Mouse (Mus musculus): ENCODE data around the gene Klrg2. TPM values are rescaled to one million over a fixed set of nuclear protein-coding genes. Genes with fewer than 3 reads are reported as not detected.
A peak's percentile ranks its signal among the peaks of the same experiment; 100 is the strongest.
"Not testable (repeated sequence)": the region's sequence is repeated elsewhere in the genome, so short reads cannot be mapped to it uniquely, and the experiment has no call there.

The Klrg2 gene
- polyA plus RNA-seq (2017; shearing (Covaris generic)) = not detected

DNA sequence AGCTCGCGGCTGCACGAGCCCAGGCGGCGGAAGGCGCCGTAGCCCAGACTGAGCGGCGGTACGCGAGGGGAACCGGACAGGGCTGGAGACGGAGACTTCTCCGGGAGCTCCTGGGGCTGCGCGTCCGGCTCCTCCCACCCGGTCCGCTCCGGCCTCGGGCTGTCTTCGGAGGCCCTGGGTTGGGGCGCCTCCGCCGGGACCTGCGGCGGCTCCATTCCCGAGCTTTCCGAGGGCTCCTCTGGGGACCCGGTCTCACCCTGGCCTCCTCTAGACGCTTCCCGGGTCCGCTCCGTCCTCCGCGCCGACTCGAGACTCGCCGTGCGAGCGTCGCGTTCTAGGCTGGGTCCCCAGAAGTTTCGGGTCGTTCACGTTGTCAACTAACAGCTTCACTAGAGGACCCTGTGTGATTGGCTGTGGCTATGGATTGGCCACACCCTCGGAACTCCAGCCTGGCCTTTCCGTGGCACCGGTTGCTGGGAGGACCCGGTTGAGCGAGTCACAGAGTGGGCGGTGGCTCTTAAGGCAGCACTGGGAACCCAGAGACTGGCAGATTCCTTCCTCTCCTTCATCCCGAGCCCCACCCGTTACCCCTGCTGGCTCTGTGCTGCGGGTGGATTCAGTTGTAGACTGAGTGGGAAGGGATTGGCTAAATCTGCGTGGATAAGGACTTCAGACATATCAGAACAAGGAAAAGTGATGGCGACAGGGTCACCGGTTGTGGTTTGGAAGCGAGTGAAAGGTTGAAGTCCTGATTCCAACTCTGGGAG is at the start of gene Klrg2:
Klrg2 (minus strand) TSS at position 391 of the 767 bp plus-strand sequence.
- no peak for ATAC-seq

DNA sequence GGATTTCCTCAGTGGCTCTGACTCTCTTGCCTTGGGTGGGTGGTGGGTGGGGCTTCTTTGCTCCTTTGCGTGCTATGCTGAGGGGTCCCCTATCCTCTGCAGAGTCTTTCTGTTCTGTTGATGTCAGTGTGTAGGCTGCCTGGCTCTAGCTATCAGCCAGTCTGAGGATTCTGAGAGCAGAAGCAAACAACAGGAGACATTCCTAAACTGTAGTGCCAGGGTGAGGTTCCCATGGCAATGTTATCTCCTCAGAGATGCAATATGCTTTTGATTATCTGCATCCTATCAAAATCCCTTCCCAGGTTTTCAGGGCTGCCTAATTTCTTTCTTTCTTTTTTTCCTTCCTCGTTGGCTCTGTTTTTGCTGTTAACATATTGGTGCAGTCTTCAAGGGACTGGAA is 45.5 kb upstream of the Klrg2 start:
- no peak for ATAC-seq

DNA sequence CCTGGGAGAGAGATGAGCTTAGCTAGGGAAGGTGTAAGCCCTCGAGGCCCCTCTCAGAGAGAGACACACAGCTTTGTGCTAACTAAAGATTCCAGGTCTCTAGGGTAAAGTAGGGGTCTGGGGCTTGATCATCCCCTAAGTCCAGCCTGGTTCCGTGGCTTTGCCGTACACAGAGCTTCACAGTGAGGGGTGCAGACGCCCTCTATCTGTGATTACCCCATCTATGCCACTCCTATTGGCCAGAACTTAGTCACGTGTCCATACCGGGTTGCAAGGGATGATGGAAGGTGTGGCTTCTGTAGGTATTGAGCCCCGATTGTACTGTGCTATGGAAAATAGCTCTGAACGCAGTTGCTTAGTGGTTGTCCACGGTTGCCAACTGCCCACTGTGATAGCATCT is 40.6 kb upstream of the Klrg2 start:
- no peak for ATAC-seq

DNA sequence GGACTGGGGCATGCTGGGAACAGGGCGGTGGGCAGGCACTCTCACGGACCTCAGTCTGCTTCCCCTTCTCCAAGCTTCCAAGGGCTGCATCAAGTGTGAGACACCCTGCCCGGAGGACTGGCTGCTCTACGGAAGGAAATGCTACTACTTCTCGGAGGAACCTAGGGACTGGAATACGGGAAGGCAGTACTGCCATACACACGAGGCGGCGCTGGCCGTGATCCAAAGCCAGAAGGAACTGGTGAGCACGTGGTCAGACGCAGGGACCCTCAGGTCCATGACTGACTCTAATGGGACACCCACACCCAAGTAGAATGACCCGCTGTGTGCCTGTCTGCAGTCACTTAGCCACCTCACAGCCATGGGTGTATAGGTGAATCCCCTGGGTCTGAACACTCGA is 39.7 kb upstream of the Klrg2 start:
- no peak for ATAC-seq

DNA sequence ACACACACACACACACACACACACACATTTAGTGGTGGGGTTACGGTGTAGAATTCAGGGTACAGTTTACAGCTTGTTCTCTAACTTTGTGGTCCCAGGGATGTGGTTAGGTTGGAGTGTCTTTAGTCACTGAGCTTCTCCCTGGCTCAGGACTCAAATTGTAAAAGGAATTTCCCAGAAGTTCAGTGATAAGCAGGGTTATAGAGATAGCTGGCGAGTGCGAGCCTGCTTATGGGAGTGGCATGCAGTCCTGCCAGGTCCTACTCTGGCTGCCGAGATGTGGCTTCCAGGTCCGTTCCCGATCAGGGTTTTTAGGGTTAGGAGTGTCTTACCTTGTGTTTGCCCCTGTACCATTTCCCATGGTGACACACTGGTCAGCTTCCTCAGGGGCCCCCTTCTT is 39.2 kb upstream of the Klrg2 start:
- ATAC-seq = no peak

DNA sequence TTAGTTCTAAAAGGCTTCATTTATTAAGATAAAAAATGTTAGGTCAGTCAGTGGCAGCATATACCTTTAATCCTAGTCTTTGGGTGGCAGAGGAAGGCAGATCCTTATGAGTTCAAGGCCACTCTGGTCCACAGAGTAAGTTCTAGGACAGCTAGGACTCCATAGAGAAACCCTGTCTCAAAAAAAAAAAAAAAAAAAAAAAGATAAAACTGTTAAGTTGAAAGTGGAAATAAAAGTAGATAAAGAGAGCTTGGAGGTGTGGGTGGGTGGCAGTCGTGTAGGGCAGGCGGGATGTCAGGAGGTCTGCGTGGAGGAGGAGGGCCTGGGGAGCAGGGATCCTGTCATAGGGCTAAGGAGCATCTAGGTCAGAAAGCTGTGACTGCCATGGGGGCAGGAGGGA is 35.0 kb upstream of the Klrg2 start:
- ATAC-seq = no peak

DNA sequence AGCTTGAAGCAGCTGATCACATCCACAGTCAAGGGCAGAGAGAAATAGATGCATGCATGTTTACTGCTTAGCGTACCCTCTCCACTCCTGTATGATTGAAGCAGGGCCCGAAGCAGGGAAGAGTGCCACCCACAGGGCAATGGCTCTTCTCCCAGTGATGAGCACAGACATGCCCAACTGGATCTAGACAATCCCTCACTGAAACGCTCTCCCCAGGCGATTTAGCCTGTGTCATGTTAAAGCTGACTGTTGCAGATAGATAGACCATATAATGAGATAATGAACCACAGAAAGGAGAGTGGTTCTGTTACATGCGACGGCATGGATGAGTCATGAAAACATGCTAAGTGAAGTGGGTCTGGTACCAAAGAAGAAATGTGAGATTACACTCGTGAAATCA is 34.2 kb upstream of the Klrg2 start:
- ATAC-seq = no peak

DNA sequence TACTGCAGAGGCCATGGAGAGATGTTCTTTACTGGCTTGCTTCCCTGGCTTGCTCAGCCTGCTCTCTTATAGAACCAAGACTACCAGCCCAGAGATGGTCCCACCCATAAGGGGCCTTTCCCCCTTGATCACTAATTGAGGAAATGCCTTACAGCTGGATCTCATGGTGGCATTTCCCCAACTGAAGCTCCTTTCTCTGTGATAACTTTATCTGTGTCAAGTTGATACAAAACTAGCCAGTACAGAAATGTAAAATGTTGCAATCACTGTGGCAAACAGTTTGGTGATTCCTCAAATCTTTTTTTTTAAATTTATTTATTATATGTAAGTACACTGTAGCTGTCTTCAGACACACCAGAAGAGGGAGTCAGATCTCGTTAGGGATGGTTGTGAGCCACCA is 33.4 kb upstream of the Klrg2 start:
- not testable (repeated sequence) for ATAC-seq

DNA sequence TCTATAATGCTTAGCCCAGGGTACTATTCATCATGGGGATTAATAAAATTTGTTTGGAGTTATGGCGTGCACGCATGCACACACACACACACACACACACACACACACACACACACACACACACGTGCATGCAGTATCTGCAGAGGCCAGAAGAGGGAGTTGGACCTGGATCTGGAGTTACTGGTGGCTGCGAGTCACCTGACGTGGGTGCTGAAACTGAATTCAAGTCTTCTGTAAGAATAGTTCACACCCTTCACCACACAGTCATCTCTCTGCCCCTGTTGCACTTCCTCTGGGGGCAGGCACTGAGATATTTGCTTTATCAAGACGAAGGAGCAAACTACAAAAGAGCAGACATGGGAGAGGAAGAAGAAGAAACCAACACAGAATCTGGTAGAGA is 32.5 kb upstream of the Klrg2 start:
- peak; percentile 58 for ATAC-seq

DNA sequence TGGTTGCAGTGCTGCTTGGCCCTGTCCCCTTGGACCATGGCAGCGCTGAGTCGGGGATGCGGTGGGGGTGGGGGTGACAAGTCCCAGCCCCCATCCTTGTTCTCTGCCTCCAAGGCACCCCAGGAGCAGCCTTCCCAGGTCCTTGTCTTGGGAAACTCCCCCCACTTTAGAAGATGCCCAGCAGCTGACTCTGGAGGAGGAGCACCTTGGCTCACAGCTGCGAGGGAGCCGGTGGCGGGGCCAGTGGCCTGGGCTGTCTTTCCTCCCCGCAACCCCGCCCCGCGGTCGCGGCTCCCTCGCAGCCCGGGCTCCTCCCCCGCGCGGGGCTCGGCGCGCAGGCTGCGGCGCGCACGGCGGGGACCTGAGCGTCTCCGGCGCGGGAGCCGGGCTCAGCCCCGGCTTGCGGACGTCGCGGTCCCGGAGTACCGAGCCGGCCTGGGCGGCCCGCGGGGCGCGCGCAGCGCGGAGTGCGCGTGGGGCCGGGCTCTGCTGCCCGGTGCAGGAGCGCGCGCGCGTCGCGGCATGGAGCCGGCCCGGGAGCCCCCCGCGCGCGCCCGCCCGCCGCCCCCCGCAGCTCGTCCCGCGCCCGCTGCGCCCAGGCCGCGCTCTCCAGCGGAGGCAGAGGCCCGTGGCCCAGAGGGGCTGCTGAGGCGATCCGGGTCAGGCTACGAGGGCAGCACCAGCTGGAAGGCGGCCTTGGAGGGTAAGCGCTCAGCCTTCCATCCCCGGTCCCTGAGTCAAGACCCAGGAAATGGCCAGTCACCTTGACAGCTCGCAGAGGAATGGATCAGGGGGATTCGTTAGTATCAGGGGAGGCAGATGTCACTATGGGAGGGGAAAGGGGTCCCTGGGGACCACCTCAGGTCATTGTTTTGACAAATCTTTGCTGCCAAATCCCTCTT is 25.9 kb upstream of the Klrg2 start, which contains the start of gene Clec2l:
Clec2l (plus strand) TSS at position 356 of the 902 bp plus-strand sequence.
- ATAC-seq = no peak

DNA sequence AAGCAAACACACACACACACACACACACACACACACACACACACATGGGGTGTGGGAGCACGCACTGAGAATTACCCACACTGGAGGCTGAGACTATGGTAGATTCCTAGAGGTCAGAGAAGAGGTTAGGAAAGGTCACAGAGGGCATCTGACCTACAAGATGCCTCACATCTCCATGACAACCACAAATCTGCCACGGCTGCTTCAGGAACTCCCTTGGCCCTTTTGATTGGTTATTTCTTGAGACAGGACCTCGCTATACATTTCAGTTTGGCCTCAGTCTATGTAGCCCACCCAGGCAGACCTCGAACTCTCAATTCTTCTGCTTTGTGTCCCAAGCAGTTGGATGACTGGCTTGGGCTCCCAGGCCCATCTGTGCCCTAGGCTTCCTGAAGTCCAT is 24.6 kb upstream of the Klrg2 start:
- no peak for ATAC-seq

DNA sequence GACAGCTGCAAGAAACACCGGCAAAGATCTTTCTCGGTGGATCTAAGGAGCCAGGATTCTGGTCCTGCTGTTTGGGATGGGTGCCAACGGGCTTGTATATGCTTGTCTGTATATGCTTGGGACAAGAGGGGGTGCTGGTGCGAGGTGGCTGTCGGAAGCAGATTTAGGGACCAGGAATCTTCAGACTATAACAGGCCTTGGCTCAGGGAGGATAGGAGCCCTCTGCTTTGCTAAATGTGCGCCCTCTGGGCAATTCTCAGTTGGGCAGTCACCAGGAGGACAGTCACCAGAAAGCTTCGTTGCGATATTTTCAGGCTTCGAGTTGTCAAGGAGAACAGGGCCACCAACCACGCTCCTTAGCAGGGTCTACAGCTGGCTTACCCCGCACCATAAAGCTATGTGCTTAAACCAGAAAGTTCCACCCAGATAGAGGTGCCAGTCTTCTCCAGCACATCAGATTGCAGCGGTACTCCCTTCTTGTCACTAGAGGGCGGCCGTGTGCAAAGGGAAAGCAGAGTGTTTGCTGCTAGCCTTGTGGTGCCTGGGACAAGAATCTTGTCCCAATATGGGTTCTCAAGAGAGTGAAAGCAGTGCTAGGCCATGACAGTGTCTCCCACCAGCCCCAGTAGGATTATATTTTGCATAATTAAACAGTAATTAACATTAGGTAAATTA is 13.4 kb upstream of the Klrg2 start:
- ATAC-seq = peak; percentile 82

DNA sequence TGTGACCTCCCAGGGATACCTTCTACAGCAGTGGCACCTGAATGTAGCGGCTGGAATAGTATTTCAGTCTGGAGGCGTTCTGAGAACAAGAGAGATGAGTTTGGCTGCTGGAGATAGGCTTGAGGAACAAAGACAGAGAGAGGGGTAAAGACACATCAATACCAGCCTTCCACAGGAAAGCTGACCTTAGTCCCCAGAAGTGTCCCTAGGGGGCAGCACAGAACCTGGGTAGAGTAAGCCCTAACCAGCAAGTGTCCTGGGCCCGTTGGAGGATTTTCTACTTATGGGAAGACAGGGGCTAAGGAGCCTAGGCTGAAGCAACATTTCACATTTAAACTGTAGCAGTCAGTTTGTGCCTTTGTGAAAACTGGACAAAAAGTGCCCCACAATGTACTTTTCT is 12.5 kb upstream of the Klrg2 start:
- no peak for ATAC-seq

DNA sequence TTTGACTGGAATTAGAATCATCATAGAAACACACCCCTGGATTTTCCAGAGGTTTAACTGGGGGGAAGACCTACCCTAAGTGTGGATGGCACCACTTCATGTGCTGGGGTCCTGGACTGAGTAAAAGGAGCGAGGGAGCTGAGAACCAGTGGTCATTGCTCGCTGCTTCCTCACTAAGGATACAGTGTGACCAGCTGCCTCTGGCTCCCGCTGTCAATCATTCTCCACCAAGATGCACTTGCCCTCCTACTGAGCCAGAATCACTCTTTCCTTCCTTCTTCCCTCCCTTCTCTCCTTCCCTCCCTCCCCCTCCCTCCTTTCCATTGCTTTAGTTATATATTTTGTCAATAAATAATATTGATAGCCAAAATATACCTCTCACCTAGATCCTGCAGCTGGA is 6.0 kb upstream of the Klrg2 start:
- no peak for ATAC-seq

DNA sequence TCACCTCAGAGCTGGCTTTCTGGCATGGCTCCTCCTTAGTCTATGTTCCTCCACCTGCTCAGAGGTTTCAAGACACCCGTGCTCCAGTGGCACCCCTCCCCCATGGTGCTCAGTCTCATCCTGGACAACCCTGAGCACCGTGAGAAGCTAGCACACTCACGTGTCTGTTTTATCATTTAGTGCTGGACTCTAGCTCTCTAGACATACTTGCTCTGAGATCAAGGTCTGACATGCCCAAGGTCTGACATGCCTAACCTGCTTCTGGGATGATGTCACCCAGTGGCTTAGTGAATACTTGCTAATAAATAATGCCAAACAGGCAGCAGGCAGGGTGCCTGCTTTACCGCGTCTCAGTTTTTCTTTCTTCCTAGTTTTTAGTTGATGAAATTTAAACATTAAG is 5.6 kb upstream of the Klrg2 start:
- no peak for ATAC-seq

DNA sequence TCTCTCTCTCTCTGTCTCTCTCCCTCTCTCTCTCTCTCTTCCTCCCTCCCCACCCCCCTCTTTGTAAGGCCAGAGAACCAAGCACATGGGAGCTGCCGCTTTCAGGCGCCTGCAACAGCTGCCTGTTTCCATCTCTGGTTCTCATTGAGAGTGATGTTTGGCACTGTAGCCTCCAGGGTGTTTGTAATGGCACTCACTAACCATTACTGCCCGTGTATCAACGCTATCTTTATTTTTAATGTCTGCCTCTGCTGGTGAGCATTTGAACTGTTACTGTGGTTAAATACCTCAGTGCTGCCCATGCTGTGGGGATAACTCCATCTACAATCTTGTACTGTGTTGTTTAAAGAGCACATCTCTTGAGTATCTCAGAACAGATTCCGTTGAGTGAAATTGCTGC is 4.6 kb upstream of the Klrg2 start:
- ATAC-seq = no peak

DNA sequence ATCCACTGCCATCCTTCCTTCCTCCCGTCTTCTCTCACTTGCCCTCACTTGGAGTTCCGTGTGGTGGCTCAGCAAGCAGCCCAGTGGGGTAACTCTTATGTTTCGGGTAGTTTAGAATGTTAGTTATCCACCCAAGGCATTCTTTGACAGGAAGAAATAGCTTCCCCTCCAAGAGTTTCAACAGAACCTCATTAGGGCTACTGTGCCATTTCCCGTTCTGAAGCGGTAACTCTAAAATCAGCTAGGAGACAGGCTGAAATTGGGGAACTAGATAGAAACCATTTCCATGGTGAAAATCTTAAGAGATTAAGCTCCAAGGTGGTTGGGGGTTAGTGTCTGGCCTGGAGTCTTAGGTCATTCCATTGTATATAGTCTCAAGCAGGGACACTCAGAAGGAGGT is 4.2 kb upstream of the Klrg2 start:
- no peak for ATAC-seq

DNA sequence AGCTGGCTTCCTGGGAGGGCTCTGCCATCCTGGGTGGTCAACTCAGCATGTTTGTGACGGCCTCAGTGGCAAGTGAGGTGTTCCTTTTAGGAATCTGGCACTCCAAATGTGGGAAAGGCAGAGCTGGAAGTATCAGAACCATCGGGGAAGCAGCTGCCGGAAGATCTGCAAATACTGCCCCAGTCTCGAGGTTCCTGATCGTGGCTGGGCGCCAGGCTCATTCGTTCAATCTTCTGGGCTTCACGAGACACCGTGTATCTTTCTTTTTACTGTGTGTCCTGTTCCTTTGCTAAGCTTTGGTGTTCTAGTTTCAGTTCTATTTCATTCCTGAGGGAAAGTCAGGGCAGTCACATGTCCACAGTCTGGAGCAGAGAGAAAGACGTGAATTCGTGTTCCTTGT is 3.4 kb upstream of the Klrg2 start:
- no peak for ATAC-seq

DNA sequence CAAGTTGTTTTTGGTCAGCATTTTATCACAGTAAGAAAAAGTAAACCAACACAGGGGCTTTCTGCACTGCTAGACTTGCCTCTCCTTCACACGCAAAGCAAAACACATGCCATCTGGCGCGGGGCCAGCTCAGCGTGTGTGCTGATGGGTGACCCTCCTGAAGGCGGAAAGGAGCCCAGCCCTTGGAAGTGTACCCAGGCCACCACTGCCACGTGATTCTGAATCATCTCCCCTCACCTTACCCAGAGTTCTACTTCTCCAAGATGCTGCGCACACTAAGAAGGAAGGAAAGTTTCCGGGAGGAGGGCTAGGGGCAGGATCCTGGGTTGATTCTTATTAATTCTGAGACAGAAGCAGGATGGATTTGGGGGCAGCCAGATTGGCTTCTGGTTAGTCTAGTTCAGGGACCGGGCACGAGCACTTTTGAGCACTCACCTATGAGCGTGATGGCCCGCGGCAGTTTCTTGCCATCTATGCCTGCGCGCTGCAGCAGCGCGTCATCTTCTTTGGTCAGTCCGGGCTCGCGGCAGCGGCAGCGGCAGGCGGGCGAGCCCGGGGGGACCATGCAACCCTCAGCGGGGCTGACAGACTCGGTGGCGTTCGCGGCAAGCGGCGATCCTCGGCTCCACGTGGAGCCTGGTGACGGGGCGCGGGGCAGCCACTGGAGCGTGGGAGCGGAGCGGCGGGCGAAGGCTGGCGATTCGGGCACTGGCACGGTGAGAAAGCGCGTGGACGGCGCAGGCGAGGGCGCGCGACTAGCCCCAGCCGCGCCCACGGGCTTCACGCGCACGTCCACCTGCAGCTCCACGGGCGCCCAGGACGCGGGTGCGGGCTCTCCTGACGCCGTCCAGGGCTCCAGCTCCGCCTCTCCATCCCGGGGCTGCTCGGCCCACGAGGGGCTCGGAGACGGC is 846 bp downstream of the Klrg2 start:
- ATAC-seq = no peak

DNA sequence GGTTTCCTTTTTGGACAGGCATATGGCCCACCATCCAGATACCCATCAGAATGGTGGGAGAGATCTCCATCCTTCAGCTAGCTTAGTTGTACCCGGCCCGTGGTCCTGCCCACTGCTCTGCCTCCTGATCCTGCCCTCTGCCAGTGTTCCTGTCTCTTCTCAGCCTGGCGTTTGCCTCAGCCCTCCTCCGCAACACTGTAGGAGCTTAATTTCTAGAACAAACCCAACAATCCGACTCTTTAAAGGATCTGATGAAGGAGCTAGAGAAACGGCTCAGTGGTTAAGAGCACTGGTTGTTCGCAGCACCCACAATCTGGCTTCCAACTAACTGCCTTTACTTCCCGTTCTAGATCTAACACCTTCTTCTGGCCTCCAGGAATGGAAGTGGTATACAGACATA is 2.6 kb downstream of the Klrg2 start:
- no peak for ATAC-seq

DNA sequence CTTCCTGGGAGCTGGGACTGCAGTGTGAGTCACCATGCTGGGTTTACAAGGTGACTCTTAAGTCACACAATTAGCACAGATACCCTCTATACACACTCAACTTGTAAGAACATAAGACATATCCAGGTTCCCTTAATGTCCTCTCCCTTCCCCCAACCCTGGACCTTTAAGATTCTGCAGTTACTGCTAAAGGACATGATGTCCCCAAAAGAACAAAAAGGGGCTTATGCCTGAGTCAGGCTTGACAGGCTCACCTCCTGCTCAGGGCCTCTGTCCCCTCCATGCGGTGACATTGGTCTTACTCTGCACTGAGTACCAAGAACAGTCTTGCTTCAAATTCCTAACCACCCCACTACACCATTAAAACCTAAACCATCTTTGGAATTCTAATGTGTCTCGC is 4.2 kb downstream of the Klrg2 start:
- no peak for ATAC-seq

DNA sequence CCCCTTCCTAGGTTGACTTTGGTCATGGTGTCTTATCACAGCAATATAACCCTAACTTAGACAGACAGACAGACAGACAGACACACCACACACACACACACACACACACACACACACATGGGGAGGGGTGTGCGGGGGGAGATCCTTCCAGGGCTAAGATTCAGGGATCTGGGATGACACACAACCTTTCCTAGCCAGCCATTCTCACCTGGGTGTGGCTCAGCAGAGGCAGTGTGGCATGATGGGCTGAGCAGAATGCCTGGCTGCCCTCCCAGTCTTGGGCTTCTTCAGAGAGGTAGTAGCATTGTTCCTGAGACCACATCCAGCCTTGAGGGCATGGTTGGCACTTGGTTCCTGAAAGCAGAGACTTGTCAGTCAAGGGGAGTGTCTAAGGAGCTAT is 7.5 kb downstream of the Klrg2 start:
- ATAC-seq = no peak

Measured in inflammation-experienced regulatory T-cells, adult 6 months (primary cell).